Mouse (Mus musculus) splenic B cell, adult 2 months (primary cell): ENCODE data around the gene Fam43a.
A peak's percentile ranks its signal among the peaks of the same experiment; 100 is the strongest.

ENCODE experiments used
- DNase-seq: peaks from one replicate; pipeline ENCODE4 v3.0.0-alpha.2; 2011; ENCODE audit warnings: low read depth, low spot score
- H3K27me3 ChIP-seq: 2 replicates; pipeline ENCODE4 v1.6.1; 2012; ENCODE audit warnings: mild to moderate bottlenecking, low read length, moderate library complexity, mixed read lengths; ENCODE audit not compliant: control insufficient read depth, poor library complexity, insufficient read depth, severe bottlenecking
- H3K36me3 ChIP-seq: 2 replicates; pipeline ENCODE4 v1.6.1; 2012; ENCODE audit warnings: mild to moderate bottlenecking, low read length, moderate library complexity, mixed read lengths; ENCODE audit not compliant: control insufficient read depth, poor library complexity, insufficient read depth, severe bottlenecking

The Fam43a gene

GRCm38 (mm10) chr16:30604061-30604806 is 4.7 kb downstream of the Fam43a start:
- DNase-seq, result no peak
- no peaks in the 10 kb centered on the region for H3K27me3 ChIP-seq
- H3K36me3 ChIP-seq, result no peaks in the 10 kb centered on the region; the same call in 1 of the 2 replicates

- no peaks in the 10 kb centered on the region; the same call in 1 of the 2 replicates for H3K36me3 ChIP-seq
- peak; percentile 44 for DNase-seq
- no peaks in the 10 kb centered on the region for H3K27me3 ChIP-seq
Measured at GRCm38 (mm10) chr16:30604807-30605137, 5.2 kb downstream of the Fam43a start.

GRCm38 (mm10) chr16:30605528-30605927 is 6.0 kb downstream of the Fam43a start:
- no peak for DNase-seq

GRCm38 (mm10) chr16:30607868-30608267 is 8.3 kb downstream of the Fam43a start:
- peak; percentile 83 for DNase-seq
- no peaks in the 10 kb centered on the region for H3K36me3 ChIP-seq
- no peaks in the 10 kb centered on the region for H3K27me3 ChIP-seq

More at GRCm38 (mm10) chr16:30605528-30605927, 6.0 kb downstream of the Fam43a start:
- H3K27me3 ChIP-seq, result no peaks in the 10 kb centered on the region
- no peaks in the 10 kb centered on the region; the same call in 1 of the 2 replicates for H3K36me3 ChIP-seq

- no peak for DNase-seq
- Histone ChIP-seq H3K36me3 (no peaks in the 10 kb centered on the region), H3K27me3 (no peaks in the 10 kb centered on the region)
Measured at GRCm38 (mm10) chr16:30611331-30611730, 11.8 kb downstream of the Fam43a start.

- Histone ChIP-seq H3K36me3 (no peaks in the 10 kb centered on the region), H3K27me3 (no peaks in the 10 kb centered on the region)
- no peak for DNase-seq
Measured at GRCm38 (mm10) chr16:30613122-30613521, 13.6 kb downstream of the Fam43a start.

GRCm38 (mm10) chr16:30614122-30614521 is 14.6 kb downstream of the Fam43a start:
- DNase-seq, result no peak
- H3K27me3 ChIP-seq, result no peaks in the 10 kb centered on the region
- H3K36me3 ChIP-seq, result no peaks in the 10 kb centered on the region

GRCm38 (mm10) chr16:30614705-30615317 is 15.3 kb downstream of the Fam43a start:
- Histone ChIP-seq H3K27me3 (no peaks in the 10 kb centered on the region), H3K36me3 (no peaks in the 10 kb centered on the region)
- no peak for DNase-seq

- Histone ChIP-seq H3K27me3 (no peaks in the 10 kb centered on the region), H3K36me3 (no peaks in the 10 kb centered on the region)
- DNase-seq, result no peak
Measured at GRCm38 (mm10) chr16:30616281-30616680, 16.8 kb downstream of the Fam43a start.

- Histone ChIP-seq H3K36me3 (no peaks in the 10 kb centered on the region), H3K27me3 (no peaks in the 10 kb centered on the region)
- DNase-seq, result peak; percentile 88
Measured at GRCm38 (mm10) chr16:30623645-30624044, 24.1 kb downstream of the Fam43a start.

- no peaks in the 10 kb centered on the region for H3K36me3 ChIP-seq
- no peaks in the 10 kb centered on the region for H3K27me3 ChIP-seq
- peak; percentile 37 for DNase-seq
Measured at GRCm38 (mm10) chr16:30624640-30625039, 25.1 kb downstream of the Fam43a start.

- DNase-seq, result no peak
- H3K36me3 ChIP-seq, result no peaks in the 10 kb centered on the region
- H3K27me3 ChIP-seq, result no peaks in the 10 kb centered on the region
Measured at GRCm38 (mm10) chr16:30627586-30628337, 28.2 kb downstream of the Fam43a start.

GRCm38 (mm10) chr16:30628401-30628800 is 28.9 kb downstream of the Fam43a start:
- no peaks in the 10 kb centered on the region for H3K27me3 ChIP-seq
- DNase-seq, result no peak
- H3K36me3 ChIP-seq, result no peaks in the 10 kb centered on the region

- DNase-seq, result no peak
- no peaks in the 10 kb centered on the region for H3K36me3 ChIP-seq
- no peaks in the 10 kb centered on the region for H3K27me3 ChIP-seq
Measured at GRCm38 (mm10) chr16:30629509-30629908, 30.0 kb downstream of the Fam43a start.
